Mouse (Mus musculus) monocyte, adult 2 months (primary cell): ENCODE measurements around the gene Ppp1r18.

Source experiments
- DNase-seq, 2 experiments: peaks; one replicate each; pipeline ENCODE4 v3.0.0; 2022; ENCODE audit warnings: low spot score in 2 of 2, low read depth in 1 of 2

Ppp1r18 gene

DNA sequence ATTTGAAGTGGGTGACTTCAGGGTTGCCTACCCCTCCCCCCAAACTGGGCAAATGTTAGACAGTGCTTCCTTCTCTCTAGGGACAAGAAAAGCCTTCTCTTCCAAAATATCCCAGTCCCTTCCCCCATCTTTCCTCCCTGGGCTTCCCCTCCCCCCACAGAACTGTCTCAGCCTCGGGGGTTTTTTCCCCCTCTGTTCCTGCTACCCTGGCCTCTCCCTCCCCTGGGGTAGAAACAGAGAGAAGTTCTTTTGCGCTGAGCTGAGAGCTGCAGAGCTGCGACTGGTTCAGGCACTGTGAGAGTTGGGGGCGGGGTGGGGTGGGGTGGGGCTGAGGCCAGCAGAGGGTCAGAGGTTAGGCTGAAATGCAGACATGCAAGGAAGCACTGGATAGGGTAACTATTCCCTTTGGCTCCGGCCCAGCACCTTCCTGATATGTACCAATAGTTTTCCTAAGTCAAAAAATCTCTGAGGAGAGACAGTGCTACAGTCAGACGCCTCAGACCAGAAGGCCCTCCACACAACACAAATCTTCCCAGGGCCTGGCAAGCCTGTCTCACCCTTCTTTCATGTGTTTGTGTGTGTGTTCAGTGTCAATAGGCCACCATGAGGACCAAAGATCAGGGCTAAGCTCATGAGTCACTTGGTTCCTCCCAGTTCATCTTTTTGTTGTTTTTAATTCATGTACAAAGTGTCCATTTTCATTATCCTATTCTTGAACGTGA, 4.1 kb downstream of the Ppp1r18 start:
- no peak for DNase-seq

DNA sequence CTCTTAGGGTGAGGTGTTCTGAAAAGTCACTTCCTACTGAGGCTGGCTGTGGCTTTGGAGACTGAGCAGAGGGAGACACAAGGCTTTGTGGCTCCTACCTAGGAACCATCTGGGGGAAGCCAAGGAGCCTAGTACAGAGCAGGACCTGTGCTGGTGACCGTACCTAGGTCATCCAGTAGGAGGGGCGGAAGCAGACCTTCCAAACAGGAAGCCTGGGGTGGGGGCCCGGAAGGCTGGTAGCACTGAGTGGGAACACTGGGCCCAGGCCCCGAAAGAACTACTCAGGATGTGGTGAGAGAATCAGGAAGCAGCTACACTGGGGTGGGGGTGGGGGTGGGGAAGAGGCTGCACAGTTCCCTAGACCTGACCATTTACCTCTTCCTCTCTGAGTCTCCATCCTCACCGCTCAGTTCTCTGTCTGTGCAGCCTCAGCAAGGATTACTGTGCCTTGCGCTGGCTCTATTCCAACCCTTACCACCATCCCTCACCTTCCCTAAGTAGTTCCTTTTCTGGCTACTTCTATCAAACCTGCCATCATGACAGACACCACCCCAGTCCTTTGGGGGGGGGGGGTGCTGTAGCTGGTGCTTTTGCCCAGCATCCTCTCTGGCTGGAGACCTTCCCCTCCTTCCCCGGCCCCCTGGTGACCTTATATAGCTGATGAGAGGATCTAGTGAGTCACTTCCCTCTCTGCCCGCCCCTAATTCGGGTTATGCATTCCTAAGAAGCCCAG, 4.9 kb downstream of the Ppp1r18 start:
- DNase-seq, result peak; percentile 68 to 73

DNA sequence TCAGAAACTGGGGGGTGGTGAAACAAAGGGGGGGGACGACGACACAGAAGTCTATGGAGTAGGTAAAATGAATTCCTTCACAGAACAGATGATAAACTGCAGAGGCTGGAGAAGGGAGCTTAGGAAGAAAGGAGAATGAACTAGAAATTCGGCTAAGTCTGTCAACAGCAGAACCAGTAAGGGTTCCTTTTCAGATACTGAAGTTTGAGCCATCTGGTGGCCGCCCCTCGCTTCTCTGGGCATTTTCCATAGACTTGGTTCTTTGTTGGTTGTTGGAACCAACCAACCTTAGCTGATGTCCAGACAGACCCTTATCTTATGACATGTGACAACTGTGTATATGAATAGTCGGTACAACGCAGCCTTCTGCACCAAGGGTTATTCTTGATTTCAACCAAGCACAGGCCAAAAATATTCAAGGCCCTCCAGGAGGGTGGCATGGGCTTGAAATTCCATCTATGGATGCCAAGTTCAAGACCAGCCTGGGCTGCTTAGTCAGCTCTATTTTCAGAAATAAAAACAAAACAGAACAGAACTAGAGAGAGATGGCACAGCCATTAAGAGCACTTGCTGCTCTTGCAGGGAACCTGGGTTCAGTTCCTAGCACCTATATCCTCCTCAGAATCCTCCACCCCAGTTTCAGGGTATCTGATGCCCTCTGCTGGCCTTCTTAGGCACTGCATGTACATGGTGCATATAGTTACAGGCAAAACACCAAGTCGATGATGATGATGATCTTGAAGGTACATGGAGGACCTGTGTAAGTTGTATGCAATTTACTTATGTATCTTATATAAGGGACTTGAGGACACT, 5.7 kb downstream of the Ppp1r18 start:
- DNase-seq, result peak in 1 of 2 experiments; percentile 51

DNA sequence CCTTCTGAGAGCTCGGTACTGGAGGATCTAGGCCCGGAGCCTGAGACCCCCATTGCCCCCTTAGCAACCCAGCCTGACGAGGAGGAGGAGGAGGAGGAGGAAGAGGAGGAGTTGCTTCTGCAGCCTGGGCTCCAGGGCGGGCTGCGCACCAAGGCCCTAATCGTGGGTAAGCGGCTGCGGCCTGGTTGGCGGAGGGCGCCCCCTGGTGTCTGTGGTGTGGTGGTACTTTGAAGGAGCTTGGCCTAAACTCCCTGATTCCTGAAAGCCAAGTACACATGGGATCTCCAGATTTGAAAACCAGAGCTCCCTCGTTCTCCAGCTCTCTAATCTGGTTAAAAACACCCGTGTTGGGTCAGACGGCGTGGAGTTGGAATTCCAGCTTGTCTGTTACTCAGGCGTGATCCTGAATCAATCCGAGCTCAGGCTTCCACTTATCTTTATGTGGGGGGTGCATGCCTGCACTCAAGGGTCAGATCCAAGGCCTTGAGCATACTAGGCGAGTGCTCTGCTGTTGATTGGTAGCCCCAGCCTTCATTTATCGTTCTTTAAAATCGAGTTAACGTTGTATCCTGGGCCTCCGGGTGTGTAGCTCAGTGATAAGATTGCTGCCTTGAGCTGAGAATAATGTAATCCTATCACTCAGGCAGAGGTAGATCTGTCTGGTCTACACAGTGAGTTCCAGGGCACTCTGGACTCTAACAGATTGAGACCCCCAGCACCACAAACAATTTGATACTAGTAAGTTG, 8.6 kb downstream of the Ppp1r18 start:
- peak; percentile 61 to 76 for DNase-seq

DNA sequence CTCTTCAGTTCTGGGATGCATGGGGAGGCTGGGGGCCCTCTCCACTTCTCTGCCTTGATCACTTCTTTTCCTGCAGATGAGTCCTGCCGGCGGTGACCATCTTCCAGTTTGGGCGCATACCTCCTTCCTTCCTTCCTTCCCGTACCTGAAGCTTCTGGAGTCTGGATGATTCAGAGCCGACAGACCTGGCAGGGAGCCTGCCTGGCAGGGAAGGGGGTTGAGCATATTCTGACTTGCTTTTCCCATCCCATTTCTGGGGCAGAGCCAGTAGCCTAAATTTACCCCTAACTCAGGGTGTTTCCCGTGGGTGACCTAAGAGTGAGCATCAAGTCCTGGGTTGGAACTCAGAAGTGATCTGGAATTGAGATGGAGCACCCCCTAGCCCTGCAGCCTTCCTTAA, 9.3 kb downstream of the Ppp1r18 start:
- no peak for DNase-seq

DNA sequence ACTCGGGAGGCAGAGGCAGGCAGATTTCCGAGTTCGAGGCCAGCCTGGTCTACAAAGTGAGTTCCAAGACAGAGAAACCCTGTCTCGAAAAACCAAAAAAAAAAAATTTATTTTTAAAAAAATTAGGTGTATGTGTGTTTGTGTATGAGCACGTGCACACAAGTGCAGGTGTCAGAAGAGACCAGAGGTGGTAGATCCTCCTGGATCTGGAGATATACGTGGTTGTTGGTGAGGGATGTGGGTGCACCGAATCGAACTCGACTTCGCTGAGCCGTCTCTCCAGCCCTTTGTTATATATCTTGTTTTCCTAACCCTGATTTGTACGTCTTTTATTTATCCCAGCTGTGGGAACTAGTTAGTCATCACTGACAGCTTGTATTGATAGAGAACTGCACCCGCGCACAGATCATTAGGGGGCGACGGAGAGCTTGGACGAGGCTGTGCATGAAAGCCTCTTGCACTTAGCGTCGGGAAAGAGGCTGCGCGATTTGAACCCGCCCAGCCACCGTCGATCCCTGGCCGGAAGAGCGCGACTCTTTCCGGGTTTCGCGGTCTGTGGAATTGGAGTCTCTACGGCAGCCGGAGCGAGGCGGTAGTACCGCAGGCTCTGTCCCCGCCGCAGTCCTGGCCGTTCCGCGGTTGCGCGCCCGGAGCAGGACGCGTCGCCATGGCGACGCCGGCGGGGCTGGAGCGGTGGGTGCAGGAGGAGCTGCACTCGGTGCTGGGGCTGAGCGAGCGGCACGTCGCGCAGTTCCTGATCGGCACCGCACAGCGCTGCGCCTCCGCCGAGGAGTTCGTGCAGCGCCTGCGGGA, 14.1 kb downstream of the Ppp1r18 start, which contains the start of gene Dhx16:
TSS of gene Dhx16 (plus strand) at position 575 of the 813 bp plus-strand sequence.
- peak; percentile 74 to 87 for DNase-seq

DNA sequence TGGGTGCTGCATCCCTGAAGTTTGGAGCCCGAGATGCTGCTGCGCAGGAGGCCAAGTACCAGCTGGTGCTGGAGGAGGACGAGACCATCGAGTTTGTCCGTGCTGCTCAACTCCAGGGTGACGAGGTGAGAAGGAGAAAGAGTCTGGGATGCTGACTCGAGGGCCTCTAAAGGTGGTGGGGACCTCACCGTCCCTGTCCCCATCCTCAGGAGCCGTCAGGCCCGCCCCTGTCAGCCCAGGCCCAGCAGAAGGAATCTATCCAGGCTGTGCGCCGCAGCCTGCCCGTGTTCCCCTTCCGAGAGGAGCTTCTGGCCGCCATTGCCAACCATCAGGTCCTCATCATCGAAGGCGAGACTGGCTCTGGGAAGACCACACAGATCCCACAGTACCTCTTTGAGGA, 17.5 kb downstream of the Ppp1r18 start:
- no peak for DNase-seq

DNA sequence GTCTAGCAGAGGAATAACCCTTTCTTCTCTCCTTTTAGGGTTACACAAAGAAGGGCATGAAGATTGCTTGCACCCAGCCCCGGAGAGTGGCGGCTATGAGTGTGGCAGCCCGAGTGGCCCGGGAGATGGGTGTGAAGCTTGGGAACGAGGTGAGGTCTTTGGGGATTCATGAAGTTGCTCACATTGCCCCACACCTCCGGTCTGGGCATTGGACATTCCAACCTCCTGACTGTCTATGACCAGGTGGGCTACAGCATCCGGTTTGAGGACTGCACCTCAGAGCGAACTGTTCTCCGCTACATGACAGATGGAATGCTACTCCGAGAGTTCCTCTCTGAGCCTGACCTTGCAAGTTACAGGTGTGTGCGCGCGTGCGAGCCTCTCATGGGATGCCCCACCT, 18.4 kb downstream of the Ppp1r18 start:
- no peak for DNase-seq

DNA sequence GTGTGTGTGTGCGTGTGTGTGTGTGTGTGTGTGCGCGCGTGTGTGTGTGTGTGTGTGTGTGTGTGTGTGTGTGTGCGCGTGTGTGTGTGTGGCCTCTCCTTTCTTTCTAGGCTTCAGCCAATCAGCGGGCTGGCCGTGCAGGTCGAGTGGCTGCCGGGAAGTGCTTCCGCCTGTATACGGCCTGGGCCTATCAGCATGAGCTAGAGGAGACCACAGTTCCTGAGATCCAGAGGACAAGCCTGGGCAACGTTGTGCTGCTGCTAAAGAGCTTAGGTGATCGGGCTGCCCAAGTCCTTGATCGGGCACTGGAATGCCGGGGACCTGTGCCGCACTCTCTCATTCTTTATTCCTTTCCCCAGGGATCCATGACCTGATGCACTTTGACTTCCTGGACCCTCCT, 22.3 kb downstream of the Ppp1r18 start:
- DNase-seq, result no peak

DNA sequence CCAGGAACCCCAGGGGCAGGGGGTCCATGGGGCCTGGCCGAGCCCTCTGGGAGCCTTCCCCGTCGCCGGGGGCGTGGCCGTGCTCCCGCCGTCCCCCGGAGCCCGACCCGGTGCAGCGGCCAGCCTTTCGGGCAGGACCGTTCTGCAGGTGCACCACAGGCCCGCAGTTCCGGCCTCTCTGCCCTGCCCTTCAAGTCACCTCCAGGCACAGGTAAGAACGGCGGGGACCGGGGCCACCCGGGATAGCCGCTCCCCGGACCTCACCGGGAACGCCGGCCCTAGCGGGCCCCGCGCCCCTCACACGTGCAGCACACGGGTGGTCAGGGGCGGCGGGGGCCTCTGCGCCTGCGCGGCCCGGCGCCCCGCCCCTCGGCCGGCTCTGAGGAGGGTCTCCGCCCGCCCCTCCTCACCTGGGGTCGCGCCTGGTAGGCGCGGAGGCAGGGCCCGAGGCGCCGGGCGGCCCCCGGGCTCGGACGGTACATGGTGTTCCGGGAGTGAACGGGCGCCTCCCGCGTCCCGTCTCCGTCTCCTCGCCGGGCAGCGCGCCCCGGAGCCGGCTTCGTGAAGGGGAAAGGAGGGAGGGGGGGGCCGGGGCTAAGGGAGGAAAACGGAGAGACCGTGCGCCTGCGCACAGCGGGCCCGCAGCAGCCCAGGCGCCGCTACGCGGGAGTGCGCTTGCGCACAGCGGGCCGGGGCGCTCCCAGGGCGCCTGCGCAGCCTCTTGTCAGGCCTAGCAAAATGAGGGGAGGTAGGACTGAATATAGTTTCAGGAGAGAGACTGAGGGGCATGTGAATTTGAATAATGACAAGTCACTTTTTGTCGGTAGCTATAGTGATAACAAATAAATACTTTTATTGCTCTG, 31.6 kb downstream of the Ppp1r18 start, which contains the start of gene 2310061I04Rik:
TSS of gene 2310061I04Rik (minus strand) at position 651 of the 863 bp plus-strand sequence.
- DNase-seq, result peak; percentile 52 to 77

DNA sequence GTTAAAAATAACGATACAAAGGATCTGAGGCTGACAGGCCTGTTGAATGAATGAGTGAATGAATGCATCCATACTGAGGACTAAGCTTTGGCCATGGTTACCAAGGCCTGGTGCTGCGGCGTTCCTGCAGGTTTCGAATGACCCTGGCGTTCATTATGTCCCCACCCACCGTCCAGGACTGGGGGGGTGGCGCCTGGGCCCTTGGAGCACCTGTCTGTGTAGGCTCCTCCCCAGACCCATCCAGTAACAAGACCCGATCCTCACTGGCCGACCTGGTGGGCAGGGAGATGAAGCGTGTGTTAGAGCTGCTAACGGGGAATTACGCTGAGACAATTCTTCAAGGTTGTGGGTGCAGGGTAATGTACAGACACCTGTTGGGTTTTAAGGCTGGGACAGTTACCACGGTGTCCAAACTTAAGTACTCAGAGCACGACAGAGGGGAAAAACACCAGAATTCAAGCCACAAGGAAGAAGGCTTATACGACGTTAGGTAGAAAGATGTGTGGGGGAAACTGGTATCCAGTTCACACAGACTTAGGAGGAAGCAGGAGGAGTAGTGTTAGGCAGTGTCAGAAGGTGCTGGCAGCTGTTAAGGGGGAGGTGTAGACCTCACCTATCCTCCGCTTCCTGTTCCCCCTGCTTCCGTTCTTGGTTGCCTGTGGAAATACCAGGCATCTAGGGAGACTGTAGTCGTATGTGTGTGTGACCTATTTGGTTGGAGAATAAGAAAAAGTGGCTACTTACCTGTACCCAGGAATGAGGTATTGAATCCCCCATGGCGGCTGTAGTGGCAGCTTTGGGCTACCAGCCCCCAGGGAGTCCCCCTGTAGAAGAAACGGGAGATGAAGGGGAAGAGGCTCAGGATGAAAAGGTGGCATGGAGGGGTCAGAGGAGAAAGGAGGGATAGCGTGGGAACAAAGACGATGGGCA, 32.5 kb downstream of the Ppp1r18 start:
- no peak for DNase-seq

DNA sequence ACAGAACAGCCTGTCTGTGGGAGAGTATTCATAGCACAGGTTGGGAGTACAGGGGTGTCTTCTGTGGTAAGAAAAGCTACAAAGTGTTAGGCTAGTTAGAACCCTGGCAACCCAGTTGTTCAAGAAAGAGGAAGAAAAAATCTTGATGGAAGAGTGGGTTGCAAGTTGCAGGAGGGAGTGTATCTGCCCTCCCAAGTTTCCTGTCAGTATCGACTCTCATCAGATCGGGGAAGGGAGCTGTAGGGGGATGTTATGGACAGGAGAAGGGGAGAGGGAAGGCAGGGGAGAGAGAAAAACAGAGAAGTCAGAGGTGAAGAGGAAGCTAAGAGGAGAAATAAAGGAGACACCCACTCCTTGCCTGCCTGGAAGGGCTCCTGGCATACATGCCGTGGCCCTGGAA, 35.2 kb downstream of the Ppp1r18 start:
- no peak for DNase-seq

DNA sequence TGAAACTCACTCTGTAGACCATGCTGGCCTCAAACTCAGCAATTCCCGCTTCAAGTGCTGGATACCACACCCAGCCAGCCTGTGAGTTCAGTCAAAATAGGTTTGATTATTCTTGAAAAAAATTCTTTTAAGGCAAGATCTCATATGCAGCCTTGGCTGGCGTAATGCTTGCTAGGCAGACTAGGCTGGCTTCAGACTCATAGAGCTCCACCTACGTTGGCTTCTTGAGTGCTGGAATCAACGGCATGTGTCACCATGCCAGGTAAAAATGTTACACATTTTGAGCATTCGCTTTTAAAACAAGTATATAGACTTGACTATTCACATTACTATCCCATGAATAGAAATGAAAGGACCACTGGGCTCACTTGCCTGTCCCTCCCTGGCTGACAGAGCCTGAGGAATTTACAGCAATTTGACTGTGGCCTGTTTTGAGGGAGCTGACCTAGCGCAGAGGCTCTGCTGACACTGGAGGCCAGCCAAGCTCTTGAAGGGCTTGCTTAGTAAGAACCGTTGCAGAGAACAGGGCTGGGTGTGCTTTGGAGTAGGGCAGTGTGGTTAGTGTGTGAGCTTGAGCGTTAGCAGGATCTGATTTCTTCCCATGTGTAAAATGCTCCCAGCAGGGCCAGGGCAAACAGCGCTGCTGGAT, 38.1 kb downstream of the Ppp1r18 start:
- no peak for DNase-seq

DNA sequence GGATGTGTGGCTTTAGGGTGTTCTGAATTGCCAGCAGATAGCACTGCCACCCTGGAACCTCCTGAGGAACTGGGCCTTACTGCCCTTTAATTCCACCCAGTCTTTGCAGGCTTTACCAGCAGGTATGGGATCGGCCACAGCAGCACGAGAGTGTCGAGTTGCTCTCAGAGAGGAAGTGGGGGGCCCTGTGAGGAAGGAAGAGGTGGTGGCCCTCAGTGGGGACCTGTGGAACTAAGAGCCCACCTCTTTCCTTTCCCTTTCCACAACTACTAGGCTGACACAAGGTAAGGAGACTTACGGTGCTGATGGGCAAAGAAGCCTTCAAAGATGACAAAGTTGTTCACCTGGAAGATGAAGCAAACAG, 38.6 kb downstream of the Ppp1r18 start:
- no peak for DNase-seq

DNA sequence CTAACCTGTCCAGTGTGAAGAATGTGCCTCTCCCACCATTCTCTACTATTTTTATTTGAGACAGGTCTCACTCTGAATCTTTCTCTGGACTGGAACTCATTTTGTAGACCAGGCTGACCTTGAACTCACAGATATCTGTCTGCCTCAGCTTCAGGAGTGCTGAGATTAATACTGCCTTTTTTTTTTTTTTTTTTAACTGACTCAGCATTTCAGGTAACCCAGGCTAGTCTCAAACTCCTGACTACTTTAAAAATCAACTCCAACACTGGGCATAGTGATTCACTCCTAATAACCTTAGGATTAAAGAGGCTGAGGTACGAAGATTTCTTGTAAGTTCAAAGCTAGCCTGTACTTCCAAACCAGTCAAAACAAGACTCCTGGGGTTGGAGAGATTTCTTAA, 40.2 kb downstream of the Ppp1r18 start:
- no peak for DNase-seq

DNA sequence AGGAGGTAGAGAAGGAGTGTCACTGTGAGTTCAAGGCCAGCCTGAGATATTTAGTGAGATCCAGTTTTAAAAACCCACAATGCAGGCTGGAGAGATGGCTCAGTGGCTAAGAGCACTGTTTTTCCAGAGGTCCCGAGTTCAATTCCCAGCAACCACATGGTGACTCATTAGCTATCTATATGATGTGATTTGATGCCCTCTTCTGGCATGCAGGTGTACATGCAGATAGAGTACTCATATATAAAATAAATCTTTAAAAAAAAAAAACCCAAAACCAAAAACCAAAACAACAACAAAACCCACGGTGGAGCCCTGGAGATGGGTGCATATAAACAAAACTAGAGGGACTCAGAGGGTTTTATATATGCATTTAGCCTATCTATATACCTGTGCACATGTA, 42.2 kb downstream of the Ppp1r18 start:
- no peak for DNase-seq

DNA sequence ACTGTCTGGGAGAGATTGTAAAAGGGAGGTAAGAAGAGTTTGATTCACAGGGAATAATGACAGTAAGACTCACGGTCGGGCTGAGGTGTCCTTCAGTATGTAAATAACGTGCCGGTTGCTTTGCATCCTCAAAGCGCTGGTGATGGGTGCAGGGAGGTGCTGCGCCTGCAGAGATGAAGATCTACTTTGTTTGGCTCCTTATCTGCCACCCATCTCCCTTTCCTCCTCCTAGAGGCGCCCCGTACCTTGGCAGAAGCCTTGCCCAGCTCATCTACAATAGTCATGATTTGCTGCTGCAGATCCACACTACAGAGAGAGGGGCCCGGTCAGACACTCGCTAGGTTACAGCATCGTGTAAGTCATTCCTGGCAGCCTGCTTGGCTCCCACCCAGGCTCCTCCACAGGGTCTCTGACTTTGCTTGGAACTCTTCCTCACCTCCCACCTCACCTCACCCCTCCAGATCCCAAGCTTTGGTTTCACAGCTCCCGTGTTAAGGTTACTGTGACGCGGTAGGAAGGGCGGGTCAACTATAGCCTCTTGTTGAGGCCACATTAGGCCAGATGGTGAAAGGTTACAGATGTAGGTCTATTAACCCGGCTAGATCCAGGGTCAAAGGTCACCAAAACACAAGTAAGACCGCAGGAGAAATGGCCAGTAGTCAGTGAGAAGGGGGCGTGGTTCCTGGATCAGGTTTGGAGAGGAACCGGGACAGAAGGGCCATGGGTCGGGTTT, 44.0 kb downstream of the Ppp1r18 start:
- DNase-seq, result no peak
